Mouse (Mus musculus) neural tube, embryonic 13.5 days (tissue): ENCODE measurements around the gene Slc4a1ap. TPM values are rescaled to one million over a fixed set of nuclear protein-coding genes. Genes with fewer than 3 reads are reported as not detected.
"Not testable (repeated sequence)": the region's sequence is repeated elsewhere in the genome, so short reads cannot be mapped to it uniquely, and the experiment has no call there.

ENCODE experiments used
- ATAC-seq: fragments of 200-750 bp; cut with Nextera tagmentation; 2 replicates; pipeline ENCODE4 v1.8.0; 2017; ENCODE audit warnings: low read depth, mild to moderate bottlenecking, moderate TSS enrichment, moderate library complexity
- H3K27ac ChIP-seq: fragments of 300-500 bp; sonication (generic); replicated peaks from 2 replicates; pipeline ENCODE4 v1.5.1; 2015; ENCODE audit warnings: moderate library complexity, mild to moderate bottlenecking, inconsistent platforms
- H3K27me3 ChIP-seq: fragments of 300-500 bp; sonication (generic); 2 replicates; pipeline ENCODE4 v1.6.1; 2015; ENCODE audit warnings: mild to moderate bottlenecking, inconsistent platforms
- H3K36me3 ChIP-seq: fragments of 300-500 bp; sonication (generic); 2 replicates; pipeline ENCODE4 v1.6.1; 2015; ENCODE audit warnings: mild to moderate bottlenecking, inconsistent platforms
- H3K4me1 ChIP-seq: fragments of 300-500 bp; sonication (generic); replicated peaks from 2 replicates; pipeline ENCODE4 v1.6.1; 2015; ENCODE audit warnings: inconsistent platforms
- H3K4me2 ChIP-seq: fragments of 300-500 bp; sonication (generic); 2 replicates; pipeline ENCODE4 v1.6.1; 2015; ENCODE audit warnings: inconsistent platforms, mild to moderate bottlenecking, moderate library complexity
- H3K4me3 ChIP-seq: fragments of 300-500 bp; sonication (generic); 2 replicates; pipeline ENCODE4 v1.5.1; 2015; ENCODE audit warnings: mild to moderate bottlenecking, inconsistent platforms
- H3K9ac ChIP-seq: fragments of 300-500 bp; sonication (generic); 2 replicates; pipeline ENCODE4 v1.6.1; 2015; ENCODE audit warnings: moderate library complexity, mild to moderate bottlenecking, inconsistent platforms
- H3K9me3 ChIP-seq: fragments of 300-500 bp; sonication (generic); 2 replicates; pipeline ENCODE4 v1.6.1; 2016; ENCODE audit warnings: inconsistent platforms
- WGBS: fragments of 180-500 bp; shearing (Covaris S2); methylation state at CpG from one replicate; pipeline ENCODE4 v1.1.7; 2015; 5-methylcytosine and 5-hydroxymethylcytosine counted together
- polyA plus RNA-seq: library from polyadenylated mRNA; unstranded; fragments of >200 nt; fragmentation: Nextera tagmentation; extraction: Ambion mirVana; gene quantifications from 2 replicates; pipeline ENCODE4 v1.2.1, GENCODE M21; 2015

Slc4a1ap gene
- polyA plus RNA-seq, 1 experiment from 2014 or later = 32.0 TPM

- Histone ChIP-seq H3K4me3 (peak overlapping the region; percentile 8; the same call in 1 of the 2 replicates), H3K4me2 (peak overlapping the region; percentile 43), H3K9ac (peak overlapping the region; percentile 53), H3K27me3 (no peaks in the 10 kb centered on the region), H3K36me3 (no peaks in the 10 kb centered on the region), H3K4me1 (peaks cover 13% of the 10 kb centered on the region), H3K9me3 (no peaks in the 10 kb centered on the region), H3K27ac (no peak overlapping the region)
- WGBS = 14% methylated on average over 20 of the region's 20 CpGs
- no peak for ATAC-seq
Measured at GRCm38 (mm10) chr5:31571023-31571608, 44.3 kb downstream of the Slc4a1ap start.

GRCm38 (mm10) chr5:31573722-31574121 lies 46.9 kb downstream of the Slc4a1ap start:
- Histone ChIP-seq H3K9ac (no peak overlapping the region), H3K27ac (no peak overlapping the region), H3K27me3 (no peaks in the 10 kb centered on the region), H3K4me2 (no peak overlapping the region), H3K9me3 (no peaks in the 10 kb centered on the region), H3K4me1 (peaks cover 15% of the 10 kb centered on the region), H3K36me3 (no peaks in the 10 kb centered on the region), H3K4me3 (no peak overlapping the region)
- WGBS = 93% methylated on average over 3 of the region's 3 CpGs
- ATAC-seq = no peak

- Histone ChIP-seq H3K9me3 (no peaks in the 10 kb centered on the region), H3K4me3 (no peak overlapping the region), H3K4me1 (0 out of 2 replicates have a peak, but pooled peaks cover 4% of the 10 kb centered on the region), H3K9ac (no peak overlapping the region), H3K36me3 (no peaks in the 10 kb centered on the region), H3K4me2 (no peak overlapping the region), H3K27me3 (no peaks in the 10 kb centered on the region), H3K27ac (no peak overlapping the region)
- no peak for ATAC-seq
- 76% methylated on average over 4 of the region's 7 CpGs for WGBS
Measured at GRCm38 (mm10) chr5:31576539-31576975, 49.8 kb downstream of the Slc4a1ap start.

GRCm38 (mm10) chr5:31581263-31581662 lies 54.5 kb downstream of the Slc4a1ap start:
- 0 out of 2 replicates have a peak, but pooled peaks cover 2% of the 10 kb centered on the region for H3K4me1 ChIP-seq
- H3K4me2 ChIP-seq = no peak overlapping the region
- H3K27me3 ChIP-seq = no peaks in the 10 kb centered on the region
- no peak overlapping the region for H3K4me3 ChIP-seq
- H3K36me3 ChIP-seq = no peaks in the 10 kb centered on the region
- 80% methylated on average over 6 of the region's 6 CpGs for WGBS
- no peak overlapping the region for H3K27ac ChIP-seq
- ATAC-seq = no peak
- H3K9me3 ChIP-seq = no peaks in the 10 kb centered on the region
- no peak overlapping the region for H3K9ac ChIP-seq

GRCm38 (mm10) chr5:31581932-31582331 lies 55.1 kb downstream of the Slc4a1ap start:
- no peaks in the 10 kb centered on the region for H3K4me1 ChIP-seq
- no peaks in the 10 kb centered on the region for H3K27me3 ChIP-seq
- H3K9me3 ChIP-seq = no peaks in the 10 kb centered on the region
- H3K4me2 ChIP-seq = no peak overlapping the region
- no peak overlapping the region for H3K4me3 ChIP-seq
- no peak overlapping the region for H3K9ac ChIP-seq
- WGBS = 87% methylated on average over 3 of the region's 3 CpGs
- ATAC-seq = no peak
- H3K27ac ChIP-seq = no peak overlapping the region
- H3K36me3 ChIP-seq = no peaks in the 10 kb centered on the region

GRCm38 (mm10) chr5:31583261-31583660 lies 56.5 kb downstream of the Slc4a1ap start:
- WGBS = 79% methylated on average over 2 of the region's 2 CpGs
- H3K4me2 ChIP-seq = no peak overlapping the region
- no peaks in the 10 kb centered on the region for H3K27me3 ChIP-seq
- H3K36me3 ChIP-seq = no peaks in the 10 kb centered on the region
- H3K4me3 ChIP-seq = no peak overlapping the region
- no peaks in the 10 kb centered on the region for H3K4me1 ChIP-seq
- no peak overlapping the region for H3K9ac ChIP-seq
- no peak for ATAC-seq
- no peaks in the 10 kb centered on the region for H3K9me3 ChIP-seq
- H3K27ac ChIP-seq = no peak overlapping the region

GRCm38 (mm10) chr5:31585526-31585925 lies 58.7 kb downstream of the Slc4a1ap start:
- H3K27me3 ChIP-seq = no peaks in the 10 kb centered on the region
- H3K36me3 ChIP-seq = no peaks in the 10 kb centered on the region
- H3K4me3 ChIP-seq = no peak overlapping the region
- H3K4me2 ChIP-seq = no peak overlapping the region
- no peaks in the 10 kb centered on the region for H3K9me3 ChIP-seq
- H3K9ac ChIP-seq = no peak overlapping the region
- no peak overlapping the region for H3K27ac ChIP-seq
- H3K4me1 ChIP-seq = peaks cover 12% of the 10 kb centered on the region; the same call in 1 of the 2 replicates
- WGBS = 91% methylated on average over 4 of the region's 4 CpGs
- ATAC-seq = no peak

GRCm38 (mm10) chr5:31588016-31588415 lies 61.2 kb downstream of the Slc4a1ap start:
- Histone ChIP-seq H3K9ac (no peak overlapping the region), H3K9me3 (no peaks in the 10 kb centered on the region), H3K36me3 (no peaks in the 10 kb centered on the region), H3K27ac (no peak overlapping the region), H3K4me1 (peaks cover 12% of the 10 kb centered on the region; the same call in 1 of the 2 replicates), H3K4me2 (no peak overlapping the region), H3K4me3 (no peak overlapping the region), H3K27me3 (no peaks in the 10 kb centered on the region)
- no peak for ATAC-seq
- WGBS = 75% methylated on average over 2 of the region's 2 CpGs

- H3K4me2 ChIP-seq, H3K36me3 ChIP-seq, H3K27me3 ChIP-seq, H3K4me3 ChIP-seq, H3K9me3 ChIP-seq, H3K27ac ChIP-seq, ATAC-seq, H3K9ac ChIP-seq: not testable (repeated sequence)
- WGBS = 80% methylated on average over 8 of the region's 8 CpGs
- peaks cover 12% of the 10 kb centered on the region; the same call in 1 of the 2 replicates for H3K4me1 ChIP-seq
Measured at GRCm38 (mm10) chr5:31588672-31589071, 61.9 kb downstream of the Slc4a1ap start.

- no peak overlapping the region; the same call in 1 of the 2 replicates for H3K9ac ChIP-seq
- ATAC-seq = peak; percentile 63; the same call in 1 of the 2 replicates
- no peaks in the 10 kb centered on the region for H3K36me3 ChIP-seq
- H3K4me1 ChIP-seq = peaks cover 12% of the 10 kb centered on the region; the same call in 1 of the 2 replicates
- H3K4me3 ChIP-seq = no peak overlapping the region
- peak overlapping the region; percentile 42; the same call in 1 of the 2 replicates for H3K27ac ChIP-seq
- no peak overlapping the region for H3K4me2 ChIP-seq
- H3K9me3 ChIP-seq = no peaks in the 10 kb centered on the region
- WGBS = 64% methylated on average over 14 of the region's 14 CpGs
- H3K27me3 ChIP-seq = no peaks in the 10 kb centered on the region
Measured at GRCm38 (mm10) chr5:31589711-31590319, 63.0 kb downstream of the Slc4a1ap start.

- Histone ChIP-seq H3K4me2 (no peak overlapping the region), H3K4me3 (no peak overlapping the region), H3K36me3 (no peaks in the 10 kb centered on the region), H3K27me3 (no peaks in the 10 kb centered on the region; the same call in 1 of the 2 replicates), H3K27ac (no peak overlapping the region), H3K9me3 (no peaks in the 10 kb centered on the region), H3K4me1 (peaks cover 15% of the 10 kb centered on the region; the same call in 1 of the 2 replicates), H3K9ac (no peak overlapping the region)
- no peak for ATAC-seq
- 94% methylated on average over 7 of the region's 7 CpGs for WGBS
Measured at GRCm38 (mm10) chr5:31591122-31591521, 64.3 kb downstream of the Slc4a1ap start.

GRCm38 (mm10) chr5:31595868-31596267 lies 69.1 kb downstream of the Slc4a1ap start:
- Histone ChIP-seq H3K4me2 (no peak overlapping the region), H3K27ac (no peak overlapping the region), H3K4me1 (peaks cover 14% of the 10 kb centered on the region; the same call in 1 of the 2 replicates), H3K9me3 (no peaks in the 10 kb centered on the region), H3K9ac (no peak overlapping the region), H3K4me3 (no peak overlapping the region), H3K27me3 (peaks cover 10% of the 10 kb centered on the region; the same call in 1 of the 2 replicates), H3K36me3 (no peaks in the 10 kb centered on the region)
- ATAC-seq = no peak
- WGBS = 56% methylated on average over 4 of the region's 4 CpGs
